Mouse (Mus musculus) fibroblast of lung, adult 2 months (primary cell): ENCODE results near the gene 4930583I09Rik.

ENCODE experiments used
- DNase-seq: peaks from one replicate; pipeline ENCODE4 v3.0.0-alpha.2; 2011; ENCODE audit warnings: low read depth

4930583I09Rik gene

GRCm38 (mm10) chr17:64835928-64836327 lies at the start of gene 4930583I09Rik:
Gene 4930583I09Rik (minus strand): TSS chr17:64836071.
- DNase-seq, result no peak

GRCm38 (mm10) chr17:64876111-64876510 lies 40.2 kb upstream of the 4930583I09Rik start:
- DNase-seq, result no peak

- no peak for DNase-seq
Observed at GRCm38 (mm10) chr17:64873651-64874072, 37.8 kb upstream of the 4930583I09Rik start.

- DNase-seq, result no peak
Observed at GRCm38 (mm10) chr17:64863817-64864216, 27.9 kb upstream of the 4930583I09Rik start.

- no peak for DNase-seq
Observed at GRCm38 (mm10) chr17:64860963-64861362, 25.1 kb upstream of the 4930583I09Rik start.

GRCm38 (mm10) chr17:64858848-64859247 lies 23.0 kb upstream of the 4930583I09Rik start:
- DNase-seq, result no peak

- DNase-seq, result peak; percentile 8
Observed at GRCm38 (mm10) chr17:64848031-64848430, 12.2 kb upstream of the 4930583I09Rik start.

- no peak for DNase-seq
Observed at GRCm38 (mm10) chr17:64846654-64847053, 10.8 kb upstream of the 4930583I09Rik start.

GRCm38 (mm10) chr17:64836892-64837291 lies 1.0 kb upstream of the 4930583I09Rik start:
- DNase-seq, result no peak

- no peak for DNase-seq
Observed at GRCm38 (mm10) chr17:64836352-64836751, 481 bp upstream of the 4930583I09Rik start.

- DNase-seq, result no peak
Observed at GRCm38 (mm10) chr17:64833906-64834490, 1.9 kb downstream of the 4930583I09Rik start.

GRCm38 (mm10) chr17:64833071-64833470 lies 2.8 kb downstream of the 4930583I09Rik start:
- DNase-seq, result no peak

GRCm38 (mm10) chr17:64827482-64827881 lies 8.4 kb downstream of the 4930583I09Rik start:
- DNase-seq, result no peak

- DNase-seq, result no peak
Observed at GRCm38 (mm10) chr17:64826843-64827242, 9.0 kb downstream of the 4930583I09Rik start.

- DNase-seq, result no peak
Observed at GRCm38 (mm10) chr17:64822561-64822960, 13.3 kb downstream of the 4930583I09Rik start.

- no peak for DNase-seq
Observed at GRCm38 (mm10) chr17:64820841-64821593, 14.9 kb downstream of the 4930583I09Rik start.

- no peak for DNase-seq
Observed at GRCm38 (mm10) chr17:64816298-64816697, 19.6 kb downstream of the 4930583I09Rik start.

- no peak for DNase-seq
Observed at GRCm38 (mm10) chr17:64815806-64816205, 20.1 kb downstream of the 4930583I09Rik start.

GRCm38 (mm10) chr17:64813568-64813967 lies 22.3 kb downstream of the 4930583I09Rik start:
- DNase-seq, result no peak

GRCm38 (mm10) chr17:64806035-64806589 lies 29.8 kb downstream of the 4930583I09Rik start:
- no peak for DNase-seq

GRCm38 (mm10) chr17:64804375-64805124 lies 31.3 kb downstream of the 4930583I09Rik start:
- DNase-seq, result no peak

GRCm38 (mm10) chr17:64802956-64803275 lies 33.0 kb downstream of the 4930583I09Rik start:
- no peak for DNase-seq
